Mouse (Mus musculus) R1 (cell line): Measurements from ENCODE around the gene Rcan1.

Experiments used
- DNase-seq: peaks from one replicate; pipeline ENCODE4 v3.0.0-alpha.2; 2018; ENCODE audit warnings: low read depth, low spot score

The Rcan1 gene

DNA sequence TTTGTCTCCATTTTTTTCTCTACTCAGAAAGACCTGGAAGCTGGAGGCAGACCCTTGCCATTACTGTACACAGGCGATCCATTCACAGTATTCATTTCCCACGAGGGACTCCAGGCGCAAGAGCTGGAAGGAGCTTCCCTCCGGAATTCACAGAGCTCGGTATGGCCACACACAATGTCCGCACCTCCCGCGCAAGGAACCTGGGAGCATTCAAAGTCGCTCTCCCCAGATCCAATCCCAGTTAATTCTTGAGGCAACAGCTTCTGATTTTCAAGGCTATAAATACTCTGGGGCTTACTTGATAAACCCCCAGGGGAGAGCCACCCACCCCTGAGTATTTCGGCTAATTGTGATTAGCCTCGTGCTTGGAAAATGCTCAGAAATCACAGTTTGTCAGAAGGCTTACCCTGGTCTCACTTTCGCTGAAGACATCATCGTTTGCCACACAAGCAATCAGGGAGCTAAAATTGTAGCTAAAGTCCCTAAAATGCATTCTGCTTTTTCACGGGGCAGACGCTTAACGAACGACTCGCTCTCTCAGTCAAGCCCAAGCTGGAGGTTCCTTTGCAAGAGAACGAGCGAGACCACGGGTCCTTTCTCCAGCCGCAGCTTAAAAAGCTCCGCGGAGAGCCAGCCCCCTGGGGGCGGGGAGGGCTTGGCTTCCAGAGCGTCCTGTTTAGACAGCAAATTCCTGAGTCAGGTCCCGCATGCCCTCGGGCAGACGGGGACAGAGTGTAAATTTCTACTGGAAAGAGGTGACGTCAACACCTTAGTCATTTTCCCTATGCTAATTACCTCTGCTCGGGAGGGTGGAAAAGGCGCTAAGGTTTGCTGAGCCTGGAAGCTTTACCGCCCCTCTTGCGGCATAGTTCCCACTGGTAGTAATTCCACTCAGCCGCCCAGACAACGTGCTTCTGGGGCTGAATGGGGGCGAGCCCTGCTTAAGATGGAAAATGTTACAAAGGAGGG, 70.9 kb downstream of the Rcan1 start:
- DNase-seq: peak; percentile 96

DNA sequence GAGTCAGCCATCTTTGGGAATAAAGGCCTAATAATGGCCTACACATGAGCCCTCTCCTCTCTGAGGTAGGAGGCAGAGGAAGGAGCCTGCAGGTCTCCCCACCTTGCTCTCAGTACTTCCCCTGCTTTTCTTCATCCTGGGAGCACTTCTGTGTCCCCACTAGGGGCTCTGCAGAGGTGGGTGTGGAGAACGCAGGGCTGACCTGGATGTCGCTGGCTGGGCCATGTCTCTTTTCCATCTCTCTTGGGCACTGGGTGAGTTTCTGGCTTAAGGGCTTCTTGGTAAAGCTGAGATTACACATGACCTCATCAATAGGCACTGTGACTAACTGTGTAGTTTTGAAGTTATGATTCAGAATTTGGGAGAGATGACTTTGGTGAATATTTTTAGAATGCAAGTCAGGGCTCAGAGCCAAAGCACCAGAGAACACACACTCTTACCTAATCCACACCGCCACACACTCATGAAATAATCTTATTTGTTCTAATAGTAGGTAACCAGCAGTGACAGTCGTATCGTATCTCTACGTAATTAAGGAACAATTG, 72.0 kb downstream of the Rcan1 start:
- no peak for DNase-seq

DNA sequence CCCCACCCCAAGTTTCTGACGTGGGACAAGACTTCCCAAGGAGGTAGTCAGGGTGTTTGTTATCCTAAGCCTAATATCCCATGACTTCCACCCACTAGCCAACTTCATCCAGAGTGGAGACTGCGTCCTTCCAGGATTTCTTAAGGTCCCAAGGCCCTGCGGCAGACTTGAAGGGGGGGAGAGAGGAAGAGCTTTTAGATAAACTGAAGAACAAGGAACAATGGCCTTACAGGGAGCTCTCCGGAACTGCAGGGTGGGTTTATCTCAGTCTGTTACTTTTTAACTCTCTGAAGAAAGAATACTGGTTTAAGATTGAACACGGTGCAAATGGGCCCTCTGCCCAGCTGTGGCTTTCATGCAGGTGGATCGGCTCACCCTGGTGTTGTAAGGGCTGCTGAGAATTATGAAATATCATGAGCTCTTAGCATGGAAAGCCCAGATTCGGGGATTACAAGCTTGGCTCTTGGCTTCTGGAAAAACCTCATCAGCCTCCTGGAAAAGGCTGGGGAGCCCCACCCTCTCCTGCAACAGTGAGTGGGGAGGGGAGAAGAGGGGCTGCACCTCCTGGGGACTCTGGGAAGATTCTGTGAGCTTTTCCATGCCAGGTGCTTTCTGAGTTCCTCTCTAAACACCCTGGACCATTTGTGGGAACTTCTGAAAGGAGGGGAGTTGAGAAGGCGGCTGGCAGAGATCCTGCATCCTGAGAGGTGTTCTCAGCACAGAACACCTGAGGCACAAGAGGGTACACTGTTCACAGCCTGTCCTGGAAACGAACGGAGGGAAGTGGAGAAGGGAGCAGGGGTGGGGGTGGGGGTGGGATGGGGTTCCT, 72.7 kb downstream of the Rcan1 start:
- DNase-seq: no peak

DNA sequence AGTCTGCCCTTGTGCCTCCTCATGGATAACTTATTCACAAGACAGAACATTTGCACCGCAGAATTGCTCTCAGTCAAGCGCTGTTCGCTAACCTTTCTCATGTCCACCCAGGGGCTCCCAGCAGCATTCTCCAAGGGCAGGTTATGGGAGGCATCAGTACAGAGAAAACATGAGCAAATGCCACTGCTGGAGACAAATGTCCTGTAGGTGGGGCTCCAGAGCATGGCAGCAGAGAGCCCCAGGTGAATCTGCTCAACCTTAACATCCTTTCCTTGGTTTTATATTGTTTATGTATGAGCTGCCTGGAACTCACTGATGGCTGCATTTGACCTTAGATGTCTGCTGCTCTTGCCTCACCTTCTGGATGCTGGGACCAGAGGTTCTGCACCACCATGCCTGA, 76.9 kb downstream of the Rcan1 start:
- DNase-seq: no peak

DNA sequence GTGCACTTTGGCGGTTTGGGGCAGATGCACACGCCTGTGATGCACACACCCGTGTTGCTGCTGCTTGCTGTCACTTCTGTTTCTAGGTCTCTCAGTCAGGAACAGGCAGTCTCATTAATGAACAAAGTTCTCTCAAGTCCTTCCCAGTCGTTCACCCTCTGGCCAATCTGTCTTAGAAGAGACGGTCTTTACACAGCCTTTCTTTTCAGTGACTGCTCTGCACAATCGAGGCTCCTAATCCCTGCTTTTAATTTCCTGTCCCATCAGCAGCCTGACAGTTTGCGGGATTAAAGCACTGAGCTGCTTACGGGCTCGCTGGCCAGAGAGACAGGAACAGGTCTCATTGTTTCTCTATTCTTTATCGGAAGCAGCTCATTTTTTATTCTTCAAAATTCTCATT, 83.0 kb downstream of the Rcan1 start:
- no peak for DNase-seq

DNA sequence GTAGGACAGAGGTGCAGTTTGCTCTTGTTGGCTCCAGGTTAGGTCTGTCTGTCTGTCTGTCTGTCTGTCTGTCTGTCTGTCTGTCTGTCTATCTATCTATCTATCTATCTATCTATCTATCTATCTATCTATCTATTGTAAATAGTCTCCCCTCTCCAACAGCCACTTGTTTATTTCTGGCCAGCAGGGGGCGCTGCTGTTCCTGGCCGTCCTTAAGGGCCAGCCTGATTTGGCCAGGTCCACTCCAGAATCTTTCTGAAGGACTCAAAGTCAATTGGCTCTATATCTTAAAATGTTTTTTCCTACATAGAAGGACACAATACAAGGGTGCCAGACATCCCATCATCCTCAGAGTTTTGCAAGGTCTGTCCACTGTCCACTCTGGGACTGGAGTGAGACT, 85.6 kb downstream of the Rcan1 start:
- DNase-seq: peak; percentile 50

DNA sequence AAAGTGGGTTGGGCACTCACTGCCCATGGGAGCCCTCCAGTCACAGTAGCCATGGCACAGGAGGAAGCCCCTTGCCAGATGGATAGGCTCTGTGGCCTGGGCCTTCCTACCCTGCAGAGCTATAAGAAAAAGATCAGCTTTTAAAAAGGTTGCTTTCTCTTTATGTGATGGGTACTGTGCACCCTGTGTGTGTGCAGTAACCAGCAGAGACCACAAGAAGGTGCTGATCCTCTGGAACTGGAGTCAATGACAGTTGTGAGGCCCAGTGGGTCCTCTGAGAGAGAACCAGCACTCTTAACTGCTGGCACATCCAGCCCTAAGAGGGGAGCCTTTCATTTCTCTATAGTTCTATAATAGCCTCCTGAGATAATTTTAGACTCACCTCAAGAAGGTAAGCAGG, 87.3 kb downstream of the Rcan1 start:
- no peak for DNase-seq

DNA sequence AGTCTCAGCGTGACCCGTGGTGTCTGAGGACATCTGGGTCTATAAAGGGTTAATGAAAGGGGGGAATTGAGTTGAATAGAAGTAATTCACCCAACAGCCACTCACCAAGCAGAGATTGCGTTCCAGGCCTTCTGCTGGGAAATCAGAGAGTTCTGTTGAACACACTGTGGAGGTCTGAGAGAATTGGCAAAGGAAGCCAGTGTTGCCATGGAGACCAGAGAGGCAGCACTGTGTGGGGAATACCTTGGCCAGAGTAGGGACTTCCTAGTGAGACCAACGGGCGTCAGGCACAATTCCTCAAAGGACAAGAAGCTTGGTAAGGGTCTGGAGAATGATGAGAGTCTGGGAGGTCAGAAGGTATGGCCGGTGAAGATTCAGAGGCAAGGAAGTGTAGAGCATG, 88.2 kb downstream of the Rcan1 start:
- DNase-seq: peak; percentile 69

DNA sequence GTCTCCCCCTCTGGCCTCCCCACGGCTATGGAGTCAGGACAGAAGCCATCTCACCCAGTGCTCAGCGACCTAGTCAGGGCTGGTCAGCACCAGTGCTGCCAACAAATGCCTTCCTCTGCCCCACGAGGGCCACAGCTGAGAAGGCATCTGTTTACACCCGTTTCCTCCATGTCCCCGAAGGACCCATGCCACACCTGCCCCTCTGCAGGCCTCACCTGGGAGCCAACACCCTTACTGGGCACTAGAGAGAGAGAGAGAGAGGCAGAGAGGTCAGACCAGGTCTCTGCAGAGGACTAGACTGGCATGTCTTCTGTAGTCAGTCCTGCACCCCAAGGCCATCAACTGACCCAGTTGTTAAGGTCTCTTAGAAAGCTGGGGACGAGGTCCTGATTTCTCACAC, 89.6 kb downstream of the Rcan1 start:
- no peak for DNase-seq

DNA sequence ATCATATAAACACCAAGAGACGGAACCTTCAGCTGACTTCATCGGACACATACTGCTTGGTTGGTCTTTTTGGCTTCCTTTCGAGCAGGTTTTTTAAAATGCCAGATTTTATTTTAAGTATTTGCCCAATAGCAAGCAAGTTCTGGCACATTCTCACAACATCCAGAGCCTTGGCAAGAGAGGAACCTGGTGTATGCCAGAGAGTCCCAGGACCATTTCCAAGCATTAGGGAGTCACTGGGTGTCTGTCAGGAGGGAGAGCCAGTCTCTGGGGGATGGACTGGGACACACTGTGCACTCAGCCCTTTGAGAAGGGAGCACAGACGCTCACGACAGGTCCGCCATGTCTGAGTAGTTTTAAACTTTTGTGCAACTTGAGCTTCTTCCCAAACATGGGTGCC, 93.7 kb downstream of the Rcan1 start:
- DNase-seq: no peak

DNA sequence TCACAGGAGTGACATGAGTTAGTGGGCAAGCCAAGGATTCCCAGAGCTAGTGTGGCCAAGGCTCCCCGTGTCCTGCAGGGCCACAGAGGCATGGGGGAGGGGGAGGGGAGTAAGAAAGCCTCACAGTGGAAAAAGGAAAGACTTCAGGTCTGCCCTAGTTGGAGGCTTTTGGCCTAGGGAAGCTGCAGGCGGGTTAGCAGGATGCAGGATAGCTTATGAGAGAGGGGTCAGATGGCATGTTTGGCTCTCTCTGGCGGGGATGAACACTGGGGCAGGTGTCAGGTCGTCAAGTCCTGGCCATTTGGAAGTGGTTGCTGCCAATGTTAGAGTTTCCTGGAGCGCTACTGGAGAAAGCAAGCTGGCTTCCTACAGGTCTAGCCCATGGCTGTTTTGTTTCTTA, 99.0 kb downstream of the Rcan1 start:
- DNase-seq: no peak

DNA sequence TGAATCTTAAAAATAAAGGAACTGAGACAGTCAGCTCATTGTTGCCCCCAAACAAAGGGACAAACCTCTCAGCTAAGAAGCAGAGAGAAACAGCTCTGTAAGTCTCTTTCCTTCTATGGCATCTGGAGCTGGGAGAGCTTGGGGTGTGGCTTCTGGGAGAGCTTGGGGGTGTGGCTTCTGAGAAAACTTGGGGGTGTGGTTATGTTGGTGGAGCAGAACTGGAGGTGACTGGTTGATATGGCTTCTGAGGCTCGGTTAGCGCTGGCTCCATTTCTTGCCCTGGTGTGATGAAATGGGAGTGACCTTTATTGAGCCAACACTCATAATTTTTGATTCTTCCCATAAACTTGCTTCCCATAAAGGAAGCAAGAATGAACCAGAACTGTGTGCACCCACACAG, 101.4 kb downstream of the Rcan1 start:
- DNase-seq: peak; percentile 83

DNA sequence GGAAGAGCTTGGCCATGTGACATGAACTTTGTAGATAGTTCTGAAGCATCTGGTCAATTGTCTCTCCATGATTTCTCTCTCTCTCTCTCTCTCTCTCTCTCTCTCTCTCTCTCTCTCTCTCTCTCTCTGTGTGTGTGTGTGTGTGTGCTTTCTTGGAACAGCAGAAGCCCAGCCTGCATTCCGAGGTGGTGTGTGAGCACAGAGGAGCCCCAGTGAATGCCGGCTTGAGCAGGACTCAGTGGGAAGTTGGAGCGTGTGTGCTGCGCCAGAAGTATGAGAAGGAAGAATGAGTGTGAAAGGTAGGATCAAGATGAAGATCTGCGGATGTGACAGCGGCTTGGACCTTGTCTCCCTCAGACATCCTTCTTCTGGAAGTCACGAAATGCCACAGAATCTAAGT, 105.2 kb downstream of the Rcan1 start:
- no peak for DNase-seq

DNA sequence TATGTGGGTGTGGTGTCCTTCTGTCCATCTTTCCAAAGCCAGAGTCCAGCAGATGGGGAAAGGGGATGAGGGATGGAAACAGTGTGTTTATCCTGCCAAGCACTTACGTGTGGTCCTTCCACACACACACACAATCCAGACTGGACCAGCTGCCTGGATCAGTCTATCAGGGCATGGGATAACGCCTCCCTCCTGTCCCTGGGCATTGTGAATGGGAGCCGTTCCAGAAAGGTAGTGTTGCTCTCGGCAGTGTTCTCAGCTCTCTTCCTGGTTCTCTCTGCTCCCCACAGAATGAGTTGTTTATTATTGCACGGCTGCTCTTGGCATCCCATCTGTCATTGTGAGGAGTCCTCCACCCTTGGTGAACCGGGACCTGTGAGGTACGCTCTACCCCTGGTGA, 110.0 kb downstream of the Rcan1 start:
- DNase-seq: no peak

DNA sequence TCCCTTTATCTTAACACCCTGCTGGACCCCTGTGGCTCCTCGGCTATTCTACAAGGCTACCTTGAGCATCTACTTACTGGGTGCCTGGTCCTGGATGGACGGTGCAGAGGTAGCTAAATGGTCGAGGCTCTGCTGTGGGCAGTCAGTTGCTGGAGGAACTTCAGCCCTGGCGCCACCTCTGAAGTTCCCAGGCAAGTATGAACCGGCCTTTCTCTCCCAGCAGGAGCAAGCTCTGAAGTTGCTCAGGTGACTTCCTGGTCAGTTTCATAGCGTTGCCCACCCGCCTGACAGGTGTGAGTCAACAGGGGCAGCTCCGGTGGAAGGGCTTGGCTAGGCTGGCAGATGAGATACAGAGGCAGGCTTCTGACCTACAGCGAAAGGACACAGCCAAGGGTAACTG, 111.4 kb downstream of the Rcan1 start, which contains the start of gene Kcne1:
Kcne1 (minus strand) TSS at position 240 of the 400 bp plus-strand sequence.
- DNase-seq: no peak

DNA sequence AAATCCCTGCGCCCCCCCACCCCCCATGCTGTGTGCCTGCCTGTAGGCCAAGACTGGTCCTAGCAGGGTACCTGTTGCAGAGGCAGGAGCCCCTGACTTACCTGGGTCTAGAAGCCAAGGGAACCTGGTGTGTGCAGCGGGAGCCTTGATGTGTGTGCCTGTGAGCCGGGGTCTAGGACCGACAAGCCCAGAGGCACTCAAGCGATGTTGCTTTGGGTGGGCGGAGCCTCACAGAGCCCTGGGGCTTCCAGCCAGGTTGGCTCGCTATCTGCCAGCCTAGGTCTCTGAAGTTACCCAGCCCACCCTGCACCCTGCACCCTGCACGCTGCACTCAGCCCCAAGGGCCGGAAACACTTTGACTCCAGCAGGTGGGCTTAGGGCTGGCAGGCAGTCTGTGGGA, 111.9 kb downstream of the Rcan1 start:
- peak; percentile 50 for DNase-seq

DNA sequence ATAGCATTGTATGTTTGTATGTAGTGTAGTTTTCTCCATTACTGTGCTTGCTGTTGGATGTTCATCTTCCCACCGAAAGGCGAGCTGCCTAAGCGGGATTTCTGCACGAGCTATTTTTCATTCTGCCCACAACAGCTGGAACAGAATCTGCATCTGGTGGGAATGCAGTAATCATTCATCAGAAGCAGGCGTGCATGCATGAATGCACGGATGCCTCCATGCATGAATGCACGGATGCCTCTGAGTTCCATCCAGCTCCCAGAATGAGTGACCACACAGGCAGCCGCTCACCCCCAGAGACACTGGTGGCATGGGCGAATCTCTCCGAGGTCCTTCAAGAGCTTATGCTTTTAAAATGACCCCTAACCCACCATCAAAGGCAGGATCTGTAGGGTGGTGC, 113.1 kb downstream of the Rcan1 start:
- no peak for DNase-seq

DNA sequence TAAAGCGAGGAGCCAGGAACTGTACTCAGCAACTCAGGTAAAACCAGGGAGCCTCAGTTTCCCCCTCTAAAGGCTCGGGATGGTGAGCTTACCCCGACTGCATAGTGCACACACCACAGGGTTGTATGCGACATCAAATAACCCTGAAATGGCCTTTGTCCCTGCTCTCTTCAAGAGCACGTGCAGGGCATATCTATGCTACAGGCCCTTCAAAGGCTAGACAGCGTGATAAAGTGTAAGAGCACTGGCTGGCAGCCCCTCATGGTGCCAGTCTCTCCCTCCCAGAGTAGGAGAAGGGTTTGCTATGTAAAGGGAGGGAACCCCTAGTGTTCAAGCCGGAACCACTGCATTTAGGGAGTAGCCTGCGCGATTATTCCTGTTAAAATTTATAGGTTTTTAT, 113.6 kb downstream of the Rcan1 start:
- DNase-seq: no peak

DNA sequence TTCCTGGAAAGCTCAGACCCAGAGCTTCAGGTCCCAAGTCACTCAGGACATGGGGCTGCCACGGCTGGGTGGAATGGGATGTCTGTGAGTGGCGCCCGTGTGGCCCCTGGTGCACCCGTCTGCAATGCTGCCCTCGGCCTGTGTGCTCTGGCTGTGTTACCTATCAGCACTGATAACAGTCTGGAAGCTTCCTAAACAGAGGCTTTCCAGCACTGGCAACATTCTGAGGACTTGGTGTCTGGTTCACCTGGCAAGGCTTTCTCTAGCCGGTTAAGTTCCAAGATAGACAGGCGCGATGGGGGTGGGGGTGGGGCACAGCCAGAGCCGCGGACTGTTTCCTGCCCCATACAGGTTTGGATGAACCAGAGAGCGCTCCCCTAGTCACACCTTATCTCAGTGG, 114.7 kb downstream of the Rcan1 start:
- no peak for DNase-seq

DNA sequence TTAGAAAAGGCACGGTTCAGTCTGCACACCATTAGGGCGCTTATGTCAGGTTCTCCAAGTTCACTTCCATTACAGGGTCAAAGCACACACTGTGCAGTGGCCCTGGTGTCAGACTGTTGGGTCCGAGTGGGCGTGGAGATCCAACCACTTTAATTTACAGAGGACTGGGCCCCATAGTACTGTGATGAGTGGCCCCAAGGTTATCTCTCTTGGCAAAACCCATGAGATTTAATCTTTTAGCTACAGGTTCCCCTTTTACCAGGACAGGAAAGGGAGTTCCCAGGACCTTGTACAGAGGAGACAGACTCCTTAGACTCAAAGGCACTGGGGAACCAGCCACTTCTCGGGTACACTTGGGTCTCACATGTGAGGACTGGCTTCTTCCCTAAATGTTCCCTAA, 115.3 kb downstream of the Rcan1 start:
- DNase-seq: no peak

DNA sequence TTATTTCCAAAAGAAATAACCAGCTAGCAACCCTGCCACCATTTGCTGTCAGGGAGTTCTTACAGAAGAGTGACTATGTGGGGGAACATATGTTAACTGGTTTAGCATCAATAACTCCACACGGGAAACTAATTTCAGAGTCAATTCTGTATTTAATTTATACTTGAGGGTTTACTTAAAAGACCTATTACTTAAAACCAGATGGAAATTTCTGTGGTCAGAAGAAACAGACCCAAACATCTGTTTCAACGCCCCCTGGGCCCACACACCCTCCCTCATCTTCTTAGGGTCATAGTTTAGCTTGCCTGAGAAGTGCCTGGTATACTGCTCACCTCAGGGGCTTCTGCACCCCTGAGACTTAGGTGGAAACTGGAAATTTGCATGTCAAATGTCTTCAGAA, 116.8 kb downstream of the Rcan1 start:
- no peak for DNase-seq

DNA sequence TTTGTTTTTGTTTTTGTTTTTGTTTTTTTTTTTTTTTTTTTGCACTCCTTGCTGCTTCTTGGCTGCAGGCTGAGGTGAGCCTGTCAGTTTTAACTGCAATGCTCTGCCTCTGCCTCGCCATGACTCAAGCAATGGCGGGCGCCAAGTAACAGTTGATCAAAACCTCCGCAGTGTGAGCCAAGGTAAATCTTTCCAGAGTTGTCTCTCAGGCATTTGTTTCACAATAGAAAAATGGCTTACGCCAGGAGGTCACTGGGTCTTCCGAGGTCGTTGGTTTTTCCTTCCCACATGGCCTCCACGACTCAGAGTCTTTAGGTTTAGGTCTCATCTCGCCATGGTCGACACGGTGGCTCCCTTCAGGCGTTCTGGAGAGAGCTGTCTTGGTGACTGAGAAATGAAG, 117.4 kb downstream of the Rcan1 start:
- no peak for DNase-seq
